Mouse (Mus musculus) limb, embryonic 10.5 days (tissue): ENCODE measurements around the gene Pygo2. TPM values are rescaled to one million over a fixed set of nuclear protein-coding genes. Genes with fewer than 3 reads are reported as not detected.

Experiments
- DNase-seq: peaks from one replicate; pipeline ENCODE4 v3.0.0-alpha.2; 2017; ENCODE audit warnings: low spot score
- H3K27ac ChIP-seq: fragments of 300-500 bp; sonication (generic); 2 replicates; pipeline ENCODE4 v1.5.1; 2016; ENCODE audit warnings: mild to moderate bottlenecking
- H3K27me3 ChIP-seq: fragments of 300-500 bp; sonication (generic); 2 replicates; pipeline ENCODE4 v1.6.1; 2016; ENCODE audit warnings: low read depth, mild to moderate bottlenecking; ENCODE audit not compliant: poor library complexity, severe bottlenecking
- H3K36me3 ChIP-seq: fragments of 300-500 bp; sonication (generic); 2 replicates; pipeline ENCODE4 v1.6.1; 2016; ENCODE audit warnings: mild to moderate bottlenecking, moderate library complexity
- H3K4me1 ChIP-seq: fragments of 300-500 bp; sonication (generic); 2 replicates; pipeline ENCODE4 v1.6.1; 2016
- H3K4me3 ChIP-seq: fragments of 300-500 bp; sonication (generic); 2 replicates; pipeline ENCODE4 v1.5.1; 2016; ENCODE audit warnings: mild to moderate bottlenecking, moderate library complexity
- H3K9me3 ChIP-seq: fragments of 300-500 bp; sonication (generic); replicated peaks from 2 replicates; pipeline ENCODE4 v1.6.1; 2016; ENCODE audit warnings: mild to moderate bottlenecking
- WGBS: fragments of 180-500 bp; shearing (Covaris S2); methylation state at CpG from one replicate; pipeline ENCODE4 v1.1.7; 2016; 5-methylcytosine and 5-hydroxymethylcytosine counted together
- polyA plus RNA-seq: library from polyadenylated mRNA; unstranded; fragments of >200 nt; fragmentation: Nextera tagmentation; extraction: Ambion mirVana; gene quantifications from 2 replicates; pipeline ENCODE4 v1.2.1, GENCODE M21; 2016

Pygo2 gene
- 50.7 and 53.5 TPM in 2 replicates for polyA plus RNA-seq

- DNase-seq = peak; percentile 95
- Histone ChIP-seq H3K27me3 (no peaks in the 10 kb centered on the region), H3K4me1 (peaks cover 28% of the 10 kb centered on the region), H3K4me3 (peak within 1 kb of the TSS; percentile 100), H3K27ac (peak within 1 kb of the TSS; percentile 95), H3K36me3 (peaks cover 75% of the 10 kb centered on the region), H3K9me3 (no peaks in the 10 kb centered on the region)
- WGBS = 2% methylated on average over 68 of the region's 68 CpGs
Observed at GRCm38 (mm10) chr3:89430171-89431159, at the start of gene Pygo2. Gene Pygo2 (plus strand): TSS chr3:89430214.

GRCm38 (mm10) chr3:89380291-89380690 is 49.7 kb upstream of the Pygo2 start:
- Histone ChIP-seq H3K9me3 (no peaks in the 10 kb centered on the region), H3K36me3 (no peaks in the 10 kb centered on the region)
- 94% methylated on average over 14 of the region's 14 CpGs for WGBS

GRCm38 (mm10) chr3:89380711-89381110 is 49.3 kb upstream of the Pygo2 start:
- WGBS = 94% methylated on average over 18 of the region's 18 CpGs
- no peak overlapping the region for H3K4me3 ChIP-seq
- no peaks in the 10 kb centered on the region for H3K9me3 ChIP-seq
- H3K27ac ChIP-seq = no peak overlapping the region
- H3K36me3 ChIP-seq = no peaks in the 10 kb centered on the region
- DNase-seq = no peak
- H3K4me1 ChIP-seq = peaks cover 38% of the 10 kb centered on the region
- peaks cover 11% of the 10 kb centered on the region; the same call in 1 of the 2 replicates for H3K27me3 ChIP-seq

More at GRCm38 (mm10) chr3:89380291-89380690, 49.7 kb upstream of the Pygo2 start:
- H3K4me1 ChIP-seq = peaks cover 34% of the 10 kb centered on the region
- DNase-seq = no peak
- H3K27me3 ChIP-seq = 0 out of 2 replicates have a peak, but pooled peaks cover 6% of the 10 kb centered on the region
- no peak overlapping the region for H3K4me3 ChIP-seq
- no peak overlapping the region for H3K27ac ChIP-seq

- H3K4me1 ChIP-seq = peaks cover 43% of the 10 kb centered on the region
- 84% methylated on average over 11 of the region's 11 CpGs for WGBS
- DNase-seq = no peak
- H3K27ac ChIP-seq = no peak overlapping the region
- H3K4me3 ChIP-seq = no peak overlapping the region
- H3K36me3 ChIP-seq = no peaks in the 10 kb centered on the region
- H3K9me3 ChIP-seq = no peaks in the 10 kb centered on the region
- H3K27me3 ChIP-seq = peaks cover 12% of the 10 kb centered on the region; the same call in 1 of the 2 replicates
Observed at GRCm38 (mm10) chr3:89381233-89381632, 48.8 kb upstream of the Pygo2 start.

GRCm38 (mm10) chr3:89382033-89382882 is 47.8 kb upstream of the Pygo2 start:
- 86% methylated on average over 9 of the region's 9 CpGs for WGBS
- no peak overlapping the region for H3K27ac ChIP-seq
- H3K9me3 ChIP-seq = no peaks in the 10 kb centered on the region
- H3K4me3 ChIP-seq = no peak overlapping the region
- DNase-seq = no peak
- H3K4me1 ChIP-seq = peaks cover 53% of the 10 kb centered on the region
- no peaks in the 10 kb centered on the region for H3K36me3 ChIP-seq
- peaks cover 18% of the 10 kb centered on the region; the same call in 1 of the 2 replicates for H3K27me3 ChIP-seq

GRCm38 (mm10) chr3:89382950-89383349 is 47.1 kb upstream of the Pygo2 start:
- no peaks in the 10 kb centered on the region for H3K36me3 ChIP-seq
- H3K9me3 ChIP-seq = no peaks in the 10 kb centered on the region
- peaks cover 18% of the 10 kb centered on the region; the same call in 1 of the 2 replicates for H3K27me3 ChIP-seq
- H3K27ac ChIP-seq = no peak overlapping the region
- WGBS = 78% methylated on average over 5 of the region's 5 CpGs
- no peak for DNase-seq
- no peak overlapping the region for H3K4me3 ChIP-seq
- peaks cover 55% of the 10 kb centered on the region for H3K4me1 ChIP-seq

GRCm38 (mm10) chr3:89383651-89384255 is 46.3 kb upstream of the Pygo2 start:
- no peaks in the 10 kb centered on the region for H3K9me3 ChIP-seq
- H3K4me3 ChIP-seq = no peak overlapping the region
- peaks cover 18% of the 10 kb centered on the region; the same call in 1 of the 2 replicates for H3K27me3 ChIP-seq
- DNase-seq = no peak
- H3K27ac ChIP-seq = no peak overlapping the region
- H3K36me3 ChIP-seq = no peaks in the 10 kb centered on the region
- H3K4me1 ChIP-seq = peaks cover 55% of the 10 kb centered on the region
- 87% methylated on average over 5 of the region's 5 CpGs for WGBS

GRCm38 (mm10) chr3:89384331-89385076 is 45.5 kb upstream of the Pygo2 start:
- no peak for DNase-seq
- H3K4me1 ChIP-seq = peaks cover 55% of the 10 kb centered on the region
- H3K27ac ChIP-seq = peak overlapping the region; percentile 54; the same call in 1 of the 2 replicates
- H3K9me3 ChIP-seq = no peaks in the 10 kb centered on the region
- peaks cover 21% of the 10 kb centered on the region; the same call in 1 of the 2 replicates for H3K27me3 ChIP-seq
- 78% methylated on average over 12 of the region's 12 CpGs for WGBS
- no peak overlapping the region for H3K4me3 ChIP-seq
- H3K36me3 ChIP-seq = no peaks in the 10 kb centered on the region

GRCm38 (mm10) chr3:89385451-89385850 is 44.6 kb upstream of the Pygo2 start:
- DNase-seq = no peak
- H3K27ac ChIP-seq = peak overlapping the region; percentile 54; the same call in 1 of the 2 replicates
- no peaks in the 10 kb centered on the region for H3K36me3 ChIP-seq
- 39% methylated on average over 11 of the region's 11 CpGs for WGBS
- H3K4me1 ChIP-seq = peaks cover 58% of the 10 kb centered on the region
- H3K4me3 ChIP-seq = no peak overlapping the region
- no peaks in the 10 kb centered on the region for H3K9me3 ChIP-seq
- peaks cover 28% of the 10 kb centered on the region for H3K27me3 ChIP-seq

GRCm38 (mm10) chr3:89386438-89387420 is 43.3 kb upstream of the Pygo2 start:
- 53% methylated on average over 17 of the region's 17 CpGs for WGBS
- Histone ChIP-seq H3K27ac (peak overlapping the region; percentile 54; the same call in 1 of the 2 replicates), H3K4me1 (peaks cover 71% of the 10 kb centered on the region), H3K27me3 (peaks cover 40% of the 10 kb centered on the region), H3K4me3 (peak overlapping the region; percentile 16; the same call in 1 of the 2 replicates), H3K9me3 (no peaks in the 10 kb centered on the region), H3K36me3 (no peaks in the 10 kb centered on the region)
- no peak for DNase-seq

- Histone ChIP-seq H3K27ac (no peak overlapping the region), H3K4me1 (peaks cover 80% of the 10 kb centered on the region)
Observed at GRCm38 (mm10) chr3:89387632-89388031, 42.4 kb upstream of the Pygo2 start.

More at GRCm38 (mm10) chr3:89387632-89388031, 42.4 kb upstream of the Pygo2 start:
- Histone ChIP-seq H3K4me3 (no peak overlapping the region), H3K9me3 (no peaks in the 10 kb centered on the region), H3K27me3 (peaks cover 49% of the 10 kb centered on the region), H3K36me3 (no peaks in the 10 kb centered on the region)
- no peak for DNase-seq
- 73% methylated on average over 11 of the region's 11 CpGs for WGBS
